Mouse (Mus musculus): ENCODE measurements around the gene Lcor.
A peak's percentile ranks its signal among the peaks of the same experiment; 100 is the strongest.

Lcor gene

GRCm38 (mm10) chr19:41476530-41477249 lies 5.7 kb upstream of the Lcor start:
- no peak for DNase-seq (ENCODE audit: low read depth, low spot score)

GRCm38 (mm10) chr19:41481030-41481886 lies 1.2 kb upstream of the Lcor start:
- peak; percentile 48 for DNase-seq (ENCODE audit: low read depth, low spot score)

- no peak for DNase-seq (ENCODE audit: low read depth, low spot score)
Observed at GRCm38 (mm10) chr19:41481887-41482189, 599 bp upstream of the Lcor start.

- DNase-seq (ENCODE audit: low read depth, low spot score): no peak
Observed at GRCm38 (mm10) chr19:41482909-41483444, 540 bp downstream of the Lcor start.

GRCm38 (mm10) chr19:41483445-41484040 lies 1.1 kb downstream of the Lcor start:
- no peak for DNase-seq (ENCODE audit: low read depth, low spot score)

GRCm38 (mm10) chr19:41484361-41484760 lies 1.9 kb downstream of the Lcor start:
- no peak for DNase-seq (ENCODE audit: low read depth, low spot score)

- DNase-seq (ENCODE audit: low read depth, low spot score): no peak
Observed at GRCm38 (mm10) chr19:41495382-41496032, 13.1 kb downstream of the Lcor start.

- no peak for DNase-seq (ENCODE audit: low read depth, low spot score)
Observed at GRCm38 (mm10) chr19:41496058-41496457, 13.6 kb downstream of the Lcor start.

GRCm38 (mm10) chr19:41507872-41508271 lies 25.4 kb downstream of the Lcor start:
- DNase-seq (ENCODE audit: low read depth, low spot score): no peak

- DNase-seq (ENCODE audit: low read depth, low spot score): no peak
Observed at GRCm38 (mm10) chr19:41514836-41515235, 32.4 kb downstream of the Lcor start.

- no peak for DNase-seq (ENCODE audit: low read depth, low spot score)
Observed at GRCm38 (mm10) chr19:41515549-41515948, 33.1 kb downstream of the Lcor start.

- no peak for DNase-seq (ENCODE audit: low read depth, low spot score)
Observed at GRCm38 (mm10) chr19:41517006-41517405, 34.6 kb downstream of the Lcor start.

GRCm38 (mm10) chr19:41519121-41519520 lies 36.7 kb downstream of the Lcor start:
- DNase-seq (ENCODE audit: low read depth, low spot score): no peak

- DNase-seq (ENCODE audit: low read depth, low spot score): no peak
Observed at GRCm38 (mm10) chr19:41522246-41522645, 39.8 kb downstream of the Lcor start.

GRCm38 (mm10) chr19:41523798-41524563 lies 41.5 kb downstream of the Lcor start:
- DNase-seq (ENCODE audit: low read depth, low spot score): no peak

- DNase-seq (ENCODE audit: low read depth, low spot score): no peak
Observed at GRCm38 (mm10) chr19:41529169-41529568, 46.7 kb downstream of the Lcor start.

- DNase-seq (ENCODE audit: low read depth, low spot score): no peak
Observed at GRCm38 (mm10) chr19:41534021-41534420, 51.6 kb downstream of the Lcor start.

- DNase-seq (ENCODE audit: low read depth, low spot score): no peak
Observed at GRCm38 (mm10) chr19:41556981-41557380, 74.5 kb downstream of the Lcor start.

- no peak for DNase-seq (ENCODE audit: low read depth, low spot score)
Observed at GRCm38 (mm10) chr19:41557491-41557890, 75.1 kb downstream of the Lcor start.

- DNase-seq (ENCODE audit: low read depth, low spot score): no peak
Observed at GRCm38 (mm10) chr19:41558891-41559486, 76.6 kb downstream of the Lcor start.

- no peak for DNase-seq (ENCODE audit: low read depth, low spot score)
Observed at GRCm38 (mm10) chr19:41560856-41561255, 78.4 kb downstream of the Lcor start.

All from WW6 (cell line).